Mouse (Mus musculus): Measurements from ENCODE around the gene Pomgnt1. TPM values are rescaled to one million over a fixed set of nuclear protein-coding genes. Genes with fewer than 3 reads are reported as not detected.
A peak's percentile ranks its signal among the peaks of the same experiment; 100 is the strongest.

Pomgnt1 gene
- polyA plus RNA-seq, 1 experiment from 2014 or later: 35.2 TPM

DNA sequence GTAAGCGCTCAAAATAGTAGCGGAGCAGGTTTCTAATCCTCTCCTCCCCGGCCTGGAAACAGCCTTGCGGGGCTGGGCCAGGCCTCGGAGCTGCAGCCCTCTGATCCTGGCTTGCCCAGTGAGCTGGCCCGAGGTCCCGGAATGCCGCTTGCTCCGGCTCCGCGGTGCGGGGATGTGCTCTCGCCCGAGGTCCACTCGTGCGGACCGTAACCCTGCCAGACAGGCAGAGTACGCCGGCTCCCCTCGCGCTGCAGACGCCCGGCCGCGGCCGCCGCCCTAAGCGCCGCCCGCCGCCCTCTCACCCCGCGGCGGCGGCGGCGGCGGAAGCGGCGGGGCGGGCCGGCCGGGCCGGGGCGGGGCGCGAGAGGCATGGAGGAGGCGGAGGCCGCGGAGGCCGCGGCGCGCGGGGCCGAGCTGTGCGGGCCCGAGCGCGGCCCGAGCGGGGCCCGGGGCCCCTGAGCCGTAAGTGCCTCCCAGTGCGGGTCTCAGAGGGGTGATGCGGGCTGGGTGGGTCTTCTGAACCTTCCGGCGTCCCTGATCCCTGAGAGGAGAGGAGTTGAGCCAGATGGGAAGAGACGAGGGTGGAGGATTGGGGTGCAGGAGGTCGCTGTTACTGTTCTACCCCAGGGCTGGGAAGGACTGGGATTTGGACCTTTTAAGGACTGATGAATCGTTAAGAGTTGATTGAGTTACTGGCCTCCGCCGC, 26.7 kb downstream of the Pomgnt1 start:
- ATAC-seq: peak; percentile 97
- H3K9me3 ChIP-seq (ENCODE audit: control insufficient read depth, low read length): no peaks in the 10 kb centered on the region
- H3K9ac ChIP-seq (ENCODE audit: low read depth, low read length): peak overlapping the region; percentile 94
- WGBS: under 1% methylated on average over 69 of the region's 73 CpGs
- no peaks in the 10 kb centered on the region for H3K27me3 ChIP-seq (replicated peaks; ENCODE audit: control insufficient read depth, insufficient read depth, low read length)
- peaks cover 16% of the 10 kb centered on the region for H3K36me3 ChIP-seq (ENCODE audit: control insufficient read depth, insufficient read depth, low read length)
- H3K4me2 ChIP-seq (ENCODE audit: low read depth, low read length): peak overlapping the region; percentile 74
- peak overlapping the region; percentile 86 for H3K27ac ChIP-seq (ENCODE audit: low read length)
- peak overlapping the region; percentile 74 for H3K4me3 ChIP-seq (ENCODE audit: low read length)
- H3K4me1 ChIP-seq (ENCODE audit: control insufficient read depth, insufficient read depth, low read length): peaks cover 10% of the 10 kb centered on the region; the same call in 1 of the 2 replicates

DNA sequence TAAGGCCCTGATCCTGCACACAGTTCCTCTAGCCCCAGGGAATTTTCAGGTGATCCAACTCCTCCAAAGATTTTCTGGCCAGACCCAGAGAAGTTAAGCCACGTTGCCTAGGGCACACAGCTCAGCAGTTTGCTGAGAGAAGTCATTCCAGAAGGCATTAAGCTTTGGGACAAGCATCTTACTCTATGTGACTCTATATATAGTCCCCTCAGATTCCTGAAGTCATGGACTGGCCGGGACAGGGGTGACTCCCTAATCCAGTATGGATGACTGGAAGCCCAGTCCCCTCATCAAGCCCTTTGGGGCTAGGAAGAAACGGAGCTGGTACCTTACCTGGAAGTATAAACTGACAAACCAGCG, 27.2 kb downstream of the Pomgnt1 start:
- Histone ChIP-seq H3K9ac (ENCODE audit: low read depth, low read length) (peak overlapping the region; percentile 94), H3K27ac (ENCODE audit: low read length) (peak overlapping the region; percentile 86; the same call in 1 of the 2 replicates), H3K4me1 (ENCODE audit: control insufficient read depth, insufficient read depth, low read length) (peaks cover 10% of the 10 kb centered on the region; the same call in 1 of the 2 replicates), H3K36me3 (ENCODE audit: control insufficient read depth, insufficient read depth, low read length) (peaks cover 20% of the 10 kb centered on the region), H3K9me3 (ENCODE audit: control insufficient read depth, low read length) (no peaks in the 10 kb centered on the region), H3K4me3 (ENCODE audit: low read length) (peak overlapping the region; percentile 74), H3K4me2 (ENCODE audit: low read depth, low read length) (peak overlapping the region; percentile 74), H3K27me3 (replicated peaks; ENCODE audit: control insufficient read depth, insufficient read depth, low read length) (no peaks in the 10 kb centered on the region)
- WGBS: 17% methylated on average over 4 of the region's 4 CpGs
- peak; percentile 24; the same call in 1 of the 2 replicates for ATAC-seq

DNA sequence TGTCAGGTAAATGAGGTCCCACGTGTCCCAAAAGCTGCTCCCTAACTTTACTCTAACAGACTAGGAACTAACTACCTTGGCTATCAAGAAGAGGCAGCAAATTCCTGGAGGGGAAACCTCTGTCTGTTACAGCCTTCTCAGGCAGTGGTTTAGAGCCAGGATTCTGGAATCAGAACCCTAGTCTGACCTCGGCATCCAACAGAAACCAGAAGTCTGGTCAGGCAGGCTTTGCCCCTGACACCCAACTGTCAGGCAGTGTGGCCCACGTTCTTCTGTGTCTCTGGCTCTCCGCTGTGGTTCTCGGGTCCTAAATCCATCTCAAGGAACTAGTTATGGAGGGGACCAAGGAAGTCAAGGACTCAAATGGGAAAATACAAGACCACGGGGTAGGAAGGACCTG, 27.6 kb downstream of the Pomgnt1 start, which contains the start of gene Lurap1:
Lurap1 (minus strand) TSS at position 101 of the 400 bp plus-strand sequence.
- H3K4me1 ChIP-seq (ENCODE audit: control insufficient read depth, insufficient read depth, low read length): peaks cover 10% of the 10 kb centered on the region; the same call in 1 of the 2 replicates
- peaks cover 24% of the 10 kb centered on the region for H3K36me3 ChIP-seq (ENCODE audit: control insufficient read depth, insufficient read depth, low read length)
- H3K4me3 ChIP-seq (ENCODE audit: low read length): peak within 1 kb of the TSS; percentile 74
- H3K9me3 ChIP-seq (ENCODE audit: control insufficient read depth, low read length): no peaks in the 10 kb centered on the region
- peak within 1 kb of the TSS; percentile 74 for H3K4me2 ChIP-seq (ENCODE audit: low read depth, low read length)
- no peaks in the 10 kb centered on the region for H3K27me3 ChIP-seq (replicated peaks; ENCODE audit: control insufficient read depth, insufficient read depth, low read length)
- peak within 1 kb of the TSS; percentile 94 for H3K9ac ChIP-seq (ENCODE audit: low read depth, low read length)
- WGBS: 72% methylated on average over 6 of the region's 6 CpGs
- H3K27ac ChIP-seq (ENCODE audit: low read length): peak within 1 kb of the TSS; percentile 86
- no peak for ATAC-seq

DNA sequence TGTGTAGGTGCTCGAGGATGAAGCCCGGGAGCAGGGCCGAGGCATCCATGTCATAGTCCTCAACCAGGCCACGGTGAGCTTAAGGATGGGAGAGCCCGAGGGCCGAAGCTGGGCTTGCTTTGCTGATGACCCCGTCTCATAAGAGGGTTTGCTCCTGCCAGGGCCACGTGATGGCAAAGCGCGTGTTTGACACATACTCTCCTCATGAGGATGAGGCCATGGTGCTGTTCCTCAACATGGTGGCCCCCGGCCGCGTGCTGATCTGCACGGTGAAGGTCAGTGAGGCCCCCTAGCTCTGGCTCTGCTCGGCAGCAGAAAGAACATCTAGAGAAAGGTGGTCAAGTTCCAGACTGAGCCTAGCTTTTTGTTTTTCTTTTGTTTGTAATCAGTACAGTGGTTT, 29.1 kb downstream of the Pomgnt1 start:
- no peak overlapping the region for H3K9ac ChIP-seq (ENCODE audit: low read depth, low read length)
- 94% methylated on average over 15 of the region's 15 CpGs for WGBS
- ATAC-seq: no peak
- no peak overlapping the region for H3K4me2 ChIP-seq (ENCODE audit: low read depth, low read length)
- H3K27me3 ChIP-seq (replicated peaks; ENCODE audit: control insufficient read depth, insufficient read depth, low read length): no peaks in the 10 kb centered on the region
- peaks cover 30% of the 10 kb centered on the region for H3K36me3 ChIP-seq (ENCODE audit: control insufficient read depth, insufficient read depth, low read length)
- H3K9me3 ChIP-seq (ENCODE audit: control insufficient read depth, low read length): no peaks in the 10 kb centered on the region
- H3K4me1 ChIP-seq (ENCODE audit: control insufficient read depth, insufficient read depth, low read length): peaks cover 10% of the 10 kb centered on the region; the same call in 1 of the 2 replicates
- no peak overlapping the region for H3K27ac ChIP-seq (ENCODE audit: low read length)
- no peak overlapping the region for H3K4me3 ChIP-seq (ENCODE audit: low read length)

DNA sequence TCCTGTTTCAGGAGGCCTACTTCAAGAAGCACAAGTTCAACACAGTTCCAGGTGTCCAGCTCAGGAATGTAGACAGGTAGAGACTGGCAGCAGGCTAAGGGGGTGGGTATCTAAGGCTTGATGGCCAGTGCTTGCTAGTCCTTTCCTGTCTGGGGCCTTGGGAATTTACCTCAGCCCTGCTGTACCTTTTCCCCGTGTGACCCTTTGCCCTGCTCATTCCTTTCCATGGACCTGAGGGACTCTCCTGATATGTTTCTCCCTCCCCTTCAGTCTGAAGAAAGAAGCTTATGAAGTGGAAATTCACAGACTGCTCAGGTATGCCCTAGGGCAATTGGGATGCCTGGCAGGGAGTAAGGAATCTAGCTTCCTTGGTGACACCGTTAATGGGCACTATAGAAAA, 34.2 kb downstream of the Pomgnt1 start:
- H3K4me2 ChIP-seq (ENCODE audit: low read depth, low read length): no peak overlapping the region
- H3K4me3 ChIP-seq (ENCODE audit: low read length): no peak overlapping the region
- no peak overlapping the region for H3K27ac ChIP-seq (ENCODE audit: low read length)
- no peaks in the 10 kb centered on the region for H3K27me3 ChIP-seq (replicated peaks; ENCODE audit: control insufficient read depth, insufficient read depth, low read length)
- no peak overlapping the region for H3K9ac ChIP-seq (ENCODE audit: low read depth, low read length)
- H3K36me3 ChIP-seq (ENCODE audit: control insufficient read depth, insufficient read depth, low read length): peaks cover 32% of the 10 kb centered on the region
- no peak for ATAC-seq
- H3K9me3 ChIP-seq (ENCODE audit: control insufficient read depth, low read length): no peaks in the 10 kb centered on the region
- WGBS: 90% methylated on average over 2 of the region's 2 CpGs
- no peaks in the 10 kb centered on the region for H3K4me1 ChIP-seq (ENCODE audit: control insufficient read depth, insufficient read depth, low read length)

DNA sequence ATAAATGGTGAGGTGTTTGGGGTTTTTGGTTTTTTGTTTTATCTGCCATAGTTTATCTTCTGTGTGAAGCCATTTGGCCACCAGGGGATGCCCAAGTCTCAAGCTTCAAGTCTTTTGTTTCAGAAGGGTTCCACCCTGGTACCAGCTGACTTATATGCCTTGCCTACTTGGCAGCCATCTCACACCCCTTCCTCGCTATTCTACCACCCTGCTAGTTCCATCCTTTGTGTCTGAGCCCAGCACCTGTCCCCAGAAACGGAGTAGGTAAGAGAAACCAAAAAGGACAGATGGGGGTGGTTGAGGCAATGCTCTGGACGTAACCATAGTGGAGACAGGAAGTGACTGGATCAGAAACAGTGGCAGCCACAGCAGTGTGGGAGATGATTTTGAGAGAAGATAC, 36.3 kb downstream of the Pomgnt1 start:
- Histone ChIP-seq H3K27me3 (replicated peaks; ENCODE audit: control insufficient read depth, insufficient read depth, low read length) (no peaks in the 10 kb centered on the region), H3K36me3 (ENCODE audit: control insufficient read depth, insufficient read depth, low read length) (peaks cover 21% of the 10 kb centered on the region), H3K27ac (ENCODE audit: low read length) (no peak overlapping the region), H3K4me1 (ENCODE audit: control insufficient read depth, insufficient read depth, low read length) (peaks cover 9% of the 10 kb centered on the region), H3K9me3 (ENCODE audit: control insufficient read depth, low read length) (no peaks in the 10 kb centered on the region), H3K4me3 (ENCODE audit: low read length) (no peak overlapping the region), H3K9ac (ENCODE audit: low read depth, low read length) (no peak overlapping the region), H3K4me2 (ENCODE audit: low read depth, low read length) (no peak overlapping the region)
- no peak for ATAC-seq
- 82% methylated on average over 3 of the region's 3 CpGs for WGBS

DNA sequence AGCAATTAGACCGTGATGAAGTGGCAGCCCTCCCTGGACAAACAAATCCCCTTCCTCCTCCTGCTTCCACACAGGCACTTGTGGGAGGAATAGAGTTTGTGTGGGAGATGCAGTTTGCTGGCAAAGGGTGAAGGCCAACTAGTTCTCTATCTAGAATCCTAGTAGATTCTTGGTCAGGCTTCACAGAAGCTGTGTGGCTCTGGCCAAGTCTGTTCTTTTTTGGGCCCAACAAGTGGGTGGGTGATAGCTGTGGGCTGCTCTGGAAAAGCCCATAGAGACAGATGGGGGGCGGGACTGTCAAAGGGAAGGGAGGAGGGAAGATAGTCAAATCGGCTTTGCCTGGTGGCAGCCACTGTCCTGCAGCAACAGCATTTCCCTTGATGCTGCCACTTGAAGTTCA, 37.1 kb downstream of the Pomgnt1 start:
- H3K36me3 ChIP-seq (ENCODE audit: control insufficient read depth, insufficient read depth, low read length): peaks cover 16% of the 10 kb centered on the region
- H3K9ac ChIP-seq (ENCODE audit: low read depth, low read length): no peak overlapping the region
- H3K27ac ChIP-seq (ENCODE audit: low read length): no peak overlapping the region
- ATAC-seq: no peak
- no peaks in the 10 kb centered on the region for H3K27me3 ChIP-seq (replicated peaks; ENCODE audit: control insufficient read depth, insufficient read depth, low read length)
- no peak overlapping the region for H3K4me3 ChIP-seq (ENCODE audit: low read length)
- no peaks in the 10 kb centered on the region for H3K9me3 ChIP-seq (ENCODE audit: control insufficient read depth, low read length)
- WGBS: 91% methylated on average over 3 of the region's 3 CpGs
- peaks cover 13% of the 10 kb centered on the region for H3K4me1 ChIP-seq (ENCODE audit: control insufficient read depth, insufficient read depth, low read length)
- no peak overlapping the region for H3K4me2 ChIP-seq (ENCODE audit: low read depth, low read length)

DNA sequence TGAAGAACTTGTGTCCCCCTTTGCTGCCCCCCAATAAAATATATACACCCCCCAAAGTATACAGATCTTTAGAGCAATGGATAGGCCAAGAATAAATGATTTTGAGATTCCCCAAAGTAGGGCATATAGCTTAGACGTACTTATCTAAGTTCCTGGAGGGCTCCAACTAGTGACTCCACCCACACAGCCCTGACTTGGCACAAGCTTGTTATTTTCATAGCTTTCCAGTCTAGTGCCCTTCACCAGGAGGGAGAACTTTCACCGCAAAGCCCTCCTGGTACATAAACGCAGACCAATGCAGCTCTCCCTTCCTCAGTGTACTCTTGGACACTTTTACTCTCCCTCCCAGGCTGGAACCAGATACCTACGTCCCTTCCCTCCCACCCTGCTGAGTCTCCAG, 38.5 kb downstream of the Pomgnt1 start:
- peaks cover 17% of the 10 kb centered on the region for H3K4me1 ChIP-seq (ENCODE audit: control insufficient read depth, insufficient read depth, low read length)
- no peak overlapping the region for H3K4me3 ChIP-seq (ENCODE audit: low read length)
- WGBS: 85% methylated on average over 4 of the region's 4 CpGs
- no peak overlapping the region for H3K27ac ChIP-seq (ENCODE audit: low read length)
- H3K36me3 ChIP-seq (ENCODE audit: control insufficient read depth, insufficient read depth, low read length): peaks cover 5% of the 10 kb centered on the region; the same call in 1 of the 2 replicates
- H3K9me3 ChIP-seq (ENCODE audit: control insufficient read depth, low read length): no peaks in the 10 kb centered on the region
- ATAC-seq: no peak
- H3K27me3 ChIP-seq (replicated peaks; ENCODE audit: control insufficient read depth, insufficient read depth, low read length): no peaks in the 10 kb centered on the region
- no peak overlapping the region for H3K9ac ChIP-seq (ENCODE audit: low read depth, low read length)
- no peak overlapping the region for H3K4me2 ChIP-seq (ENCODE audit: low read depth, low read length)

DNA sequence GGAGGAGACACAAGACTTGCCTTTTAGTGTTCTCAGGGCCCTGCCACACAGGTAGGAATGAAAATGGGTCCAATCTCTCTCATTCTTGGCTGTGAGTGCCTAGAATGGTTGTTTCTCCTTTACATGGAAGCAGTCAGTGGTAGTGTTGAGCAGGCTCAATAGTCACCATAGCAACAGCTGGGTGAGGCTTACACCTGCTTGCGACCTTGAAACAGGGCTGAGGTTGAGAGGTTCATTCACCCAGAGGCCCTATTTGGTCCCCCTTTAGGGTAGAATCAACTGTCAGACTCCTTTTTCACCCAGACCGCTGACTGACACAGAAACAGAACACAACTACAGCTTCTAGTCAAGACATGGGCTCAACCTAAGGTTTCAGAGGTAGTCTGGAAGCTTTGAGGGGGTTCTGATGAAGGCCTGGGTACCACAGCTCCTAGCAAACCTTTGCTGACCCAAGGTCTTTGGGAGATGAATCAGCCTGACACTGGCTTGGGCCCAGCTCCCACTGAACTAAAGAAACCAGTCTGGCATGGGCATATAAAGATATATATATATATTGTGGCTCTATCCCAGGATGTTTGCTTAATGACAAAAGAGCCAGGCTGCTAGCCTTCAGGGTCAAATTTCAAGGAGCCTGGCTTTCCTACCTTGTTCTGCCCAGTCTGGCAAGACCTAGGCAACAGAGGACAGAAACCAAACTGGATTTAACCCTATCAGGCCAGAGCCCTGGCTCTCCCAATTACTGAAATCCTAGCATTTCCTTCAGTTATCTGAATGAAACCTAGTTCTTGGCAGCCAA, 41.3 kb downstream of the Pomgnt1 start:
- Histone ChIP-seq H3K4me1 (ENCODE audit: control insufficient read depth, insufficient read depth, low read length) (peaks cover 17% of the 10 kb centered on the region), H3K9me3 (ENCODE audit: control insufficient read depth, low read length) (no peaks in the 10 kb centered on the region), H3K4me3 (ENCODE audit: low read length) (no peak overlapping the region), H3K36me3 (ENCODE audit: control insufficient read depth, insufficient read depth, low read length) (no peaks in the 10 kb centered on the region), H3K27ac (ENCODE audit: low read length) (peak overlapping the region; percentile 76), H3K27me3 (replicated peaks; ENCODE audit: control insufficient read depth, insufficient read depth, low read length) (no peaks in the 10 kb centered on the region), H3K9ac (ENCODE audit: low read depth, low read length) (no peak overlapping the region), H3K4me2 (ENCODE audit: low read depth, low read length) (peak overlapping the region; percentile 12; the same call in 1 of the 2 replicates)
- ATAC-seq: peak; percentile 45
- 53% methylated on average over 2 of the region's 2 CpGs for WGBS

Measured in intestine, embryonic 16.5 days (tissue).